Mouse (Mus musculus): ENCODE measurements around the gene Rtl4. TPM values are rescaled to one million over a fixed set of nuclear protein-coding genes. Genes with fewer than 3 reads are reported as not detected.

Rtl4 gene
- polyA plus RNA-seq (2012; rRNA removed; ENCODE audit: low replicate concordance): not detected in 2 replicates

GRCm38 (mm10) chrX:144688207-144689118 is at the start of gene Rtl4:
Gene Rtl4 (plus strand): TSS chrX:144688907.

GRCm38 (mm10) chrX:144688142-144688206 is 733 bp upstream of the Rtl4 start, which contains the start of gene Trpc5:
Gene Trpc5 (minus strand): TSS chrX:144688180.

Other genes starting within 250 kb of the Rtl4 start
- gene Trpc5os, start 232.3 kb upstream of the Rtl4 start, polyA plus RNA-seq (2012; rRNA removed; ENCODE audit: low replicate concordance): not detected in 2 replicates
- 0.04 TPM in 1 of 2 replicates, not detected in the other for gene Trpc5, start 727 bp upstream of the Rtl4 start, polyA plus RNA-seq (2012; rRNA removed; ENCODE audit: low replicate concordance)

Measured in subcutaneous adipose tissue, adult 2 months (tissue).